16 mouse cellular contexts compared by ENCODE assay signal in genomic region chr6:114941201-114941849, GRCm38 (mm10). TPM values are rescaled to one million over a fixed set of nuclear protein-coding genes. Genes with fewer than 3 reads are reported as not detected.
DNase-seq lines count a peak whose midpoint lies in the region; ATAC-seq and TF ChIP-seq lines count a peak whose summit lies in the region.
"Had no signal": no experiment of that assay in that cellular context is flagged by ENCODE, and none has a peak within 500 bp of the region (broad histone marks: within the 10 kb centered on the region; RNA-seq: fewer than 3 reads in every experiment).

No protein-coding gene starts in this region.

- no peaks in the 10 kb centered on the region for H3K36me3 ChIP-seq in lung, embryonic 16.5 days (ENCODE audit: control insufficient read depth, insufficient read depth, low read length)
- no peaks in the 10 kb centered on the region for H3K36me3 ChIP-seq in hindbrain, embryonic 13.5 days
- H3K36me3 ChIP-seq: G1E; liver, embryonic 13.5 days; midbrain, embryonic 10.5 days had no signal

- peak; percentile 72; the same call in 1 of the 2 replicates for ATAC-seq in lung, embryonic 16.5 days (ENCODE audit: low read depth)
- no peak for ATAC-seq in hindbrain, embryonic 13.5 days (ENCODE audit: low FRiP score)
- ATAC-seq in frontal cortex, adult (ENCODE audit: low TSS enrichment): no peak
- ATAC-seq: inflammation-experienced regulatory T-cells, adult 6 months had no signal

- 0 out of 2 replicates have a peak, but pooled peaks cover 2% of the 10 kb centered on the region for H3K9me3 ChIP-seq in lung, embryonic 16.5 days (ENCODE audit: control insufficient read depth, low read length)
- no peaks in the 10 kb centered on the region for H3K9me3 ChIP-seq in hindbrain, embryonic 13.5 days
- H3K9me3 ChIP-seq: G1E; liver, embryonic 13.5 days; midbrain, embryonic 10.5 days had no signal

- no peaks in the 10 kb centered on the region for H3K27me3 ChIP-seq in lung, embryonic 16.5 days (ENCODE audit: control insufficient read depth, insufficient read depth, low read depth, low read length)
- H3K27me3 ChIP-seq in hindbrain, embryonic 13.5 days: 0 out of 2 replicates have a peak, but pooled peaks cover 3% of the 10 kb centered on the region
- H3K27me3 ChIP-seq: liver, embryonic 13.5 days had no signal

- TF ChIP-seq CTCF in gastrocnemius, adult 2 months (IDR thresholded peaks at IDR 0.05): no peak

- 44% methylated on average over 8 of the region's 8 CpGs for WGBS in lung, embryonic 16.5 days
- WGBS in hindbrain, embryonic 13.5 days: 82% methylated on average over 8 of the region's 8 CpGs

- no peak for DNase-seq in gastrocnemius, adult 2 months
- no peak for DNase-seq in gastrocnemius, adult 8-10 months (ENCODE audit: low spot score in 2 of 2)
- DNase-seq in lung, adult 18-20 months: no peak
- DNase-seq in kidney, postnatal 4 days: peak; percentile 73 to 80
- DNase-seq in right cerebral cortex, postnatal 14 days: no peak
- DNase-seq: B cell, adult 2 months; cerebellum, postnatal 25 days; layer of hippocampus, postnatal 36 days; liver, embryonic 13.5 days had no signal

- intact Hi-C loops in gastrocnemius, adult 2 months (cut with DNase I): no loop called here

- no peak overlapping the region for H3K9ac ChIP-seq in lung, embryonic 16.5 days (ENCODE audit: low read length)
- H3K9ac ChIP-seq in hindbrain, embryonic 13.5 days: no peak overlapping the region
- H3K9ac ChIP-seq: liver, embryonic 13.5 days had no signal

- peaks cover 9% of the 10 kb centered on the region for H3K4me1 ChIP-seq in lung, embryonic 16.5 days (replicated peaks; ENCODE audit: control insufficient read depth, insufficient read depth, low read length)
- no peaks in the 10 kb centered on the region for H3K4me1 ChIP-seq in hindbrain, embryonic 13.5 days (replicated peaks)
- H3K4me1 ChIP-seq: liver, embryonic 13.5 days; midbrain, embryonic 10.5 days had no signal

- H3K4me3 ChIP-seq in gastrocnemius, adult 2 months: peak overlapping the region; percentile 30; the same call in 1 of the 2 replicates
- H3K4me3 ChIP-seq in lung, embryonic 16.5 days (ENCODE audit: low read length): no peak overlapping the region
- H3K4me3 ChIP-seq in hindbrain, embryonic 13.5 days: no peak overlapping the region
- H3K4me3 ChIP-seq: erythroblast, embryonic 14.5 days; liver, embryonic 13.5 days; midbrain, embryonic 10.5 days had no signal

- peak overlapping the region; percentile 53 for H3K27ac ChIP-seq in gastrocnemius, adult 2 months
- 0 out of 2 replicates have a peak overlapping the region, but pooled peaks have one; percentile 25 for H3K27ac ChIP-seq in lung, embryonic 16.5 days (ENCODE audit: low read length)
- H3K27ac ChIP-seq in hindbrain, embryonic 13.5 days: no peak overlapping the region
- H3K27ac ChIP-seq: liver, embryonic 13.5 days; midbrain, embryonic 10.5 days had no signal

- H3K4me2 ChIP-seq in lung, embryonic 16.5 days (ENCODE audit: low read depth, low read length): peak overlapping the region; percentile 2; the same call in 1 of the 2 replicates
- H3K4me2 ChIP-seq in hindbrain, embryonic 13.5 days: no peak overlapping the region
- H3K4me2 ChIP-seq: liver, embryonic 13.5 days had no signal

RNA-seq across cellular contexts. Expression of gene Vgll4, which starts 28.5 kb away (rescaled TPM):
- 10 to 100 TPM; 16.7 to 25.6 TPM for total RNA-seq in gastrocnemius, adult 2 months (2021)
- 10 to 100 TPM; 17.5 to 30.1 (median 21.6) TPM for total RNA-seq in gastrocnemius, adult 8-10 months (2022)
- 152 and 155 TPM in 2 replicates for polyA plus RNA-seq in lung, embryonic 16.5 days (2015; fragmentation: Nextera tagmentation; extraction: Ambion mirVana)
- polyA plus RNA-seq in hindbrain, embryonic 13.5 days (2015; fragmentation: Nextera tagmentation; extraction: Ambion mirVana): 62.4 and 65.9 TPM in 2 replicates

Comparison
In these comparisons a context has a peak if more than half of its experiments do, and no peak if none do; other contexts are left out.
1. DNase-seq: peak in kidney, postnatal 4 days (2 of 2); none in gastrocnemius, adult 2 months (single experiment), gastrocnemius, adult 8-10 months (0 of 2), lung, adult 18-20 months (0 of 2) and right cerebral cortex, postnatal 14 days (single experiment).